27 mouse cellular contexts compared by ENCODE assay signal in the genomic region with DNA sequence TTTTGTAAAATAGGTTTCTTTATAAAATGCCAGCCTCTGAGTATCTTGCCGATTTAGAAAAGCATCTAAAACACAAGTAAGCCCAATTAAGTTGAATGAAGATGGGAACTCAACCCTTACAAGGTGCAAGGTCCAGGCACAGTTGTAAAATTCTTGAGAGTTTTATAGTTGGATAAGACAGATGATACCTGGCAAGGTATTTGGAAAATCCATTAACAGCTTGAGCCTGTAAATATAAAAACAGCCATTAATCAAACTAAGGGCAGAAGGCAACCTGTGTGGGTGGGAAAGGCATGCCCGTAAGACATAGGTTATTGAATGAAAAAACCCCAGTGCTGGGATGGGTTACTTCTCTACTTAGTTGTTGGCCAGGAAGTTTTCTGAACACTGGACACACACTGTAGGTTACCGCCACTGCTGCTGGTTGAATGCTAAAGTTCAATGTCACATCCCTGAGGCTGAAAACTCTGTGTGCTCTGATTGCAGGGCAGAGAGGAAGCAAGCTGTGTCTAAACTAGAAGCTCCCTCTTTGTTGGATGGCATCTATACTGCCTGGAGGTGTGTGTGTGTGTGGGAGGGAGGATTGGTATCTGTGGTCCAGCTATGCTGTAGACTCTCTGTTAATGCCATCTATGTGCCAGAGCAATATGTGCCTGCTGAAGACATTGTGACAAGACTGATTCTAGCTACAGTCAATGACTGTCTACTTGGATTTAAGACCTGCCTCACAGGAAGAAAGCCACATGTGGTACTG.
A peak's percentile ranks its signal among the peaks of the same experiment; 100 is the strongest.
DNase-seq lines count a peak whose midpoint lies in the region; ATAC-seq lines count a peak whose summit lies in the region.
"Had no signal": no experiment of that assay in that cellular context is flagged by ENCODE, and none has a peak within 500 bp of the region (broad histone marks: within the 10 kb centered on the region; RNA-seq: fewer than 3 reads in every experiment).

No protein-coding gene starts in this region.

- WGBS in kidney, embryonic 14.5 days = 30% methylated on average over 3 of the region's 3 CpGs
- 28% methylated on average over 3 of the region's 3 CpGs for WGBS in kidney, embryonic 16.5 days
- 96% methylated on average over 3 of the region's 3 CpGs for WGBS in midbrain, embryonic 11.5 days
- 97% methylated on average over 3 of the region's 3 CpGs for WGBS in midbrain, embryonic 10.5 days

- H3K4me3 ChIP-seq in kidney, embryonic 14.5 days (ENCODE audit: low read length) = no peak overlapping the region
- H3K4me3 ChIP-seq in kidney, embryonic 16.5 days (ENCODE audit: low read length) = no peak overlapping the region
- no peak overlapping the region for H3K4me3 ChIP-seq in midbrain, embryonic 11.5 days (ENCODE audit: low read depth, low read length)
- no peak overlapping the region for H3K4me3 ChIP-seq in midbrain, embryonic 10.5 days
- H3K4me3 ChIP-seq: embryonic facial prominence, embryonic 10.5 days; embryonic facial prominence, embryonic 12.5 days; forebrain, embryonic 10.5 days; forebrain, embryonic 12.5 days had no signal

- ATAC-seq in kidney, embryonic 14.5 days (ENCODE audit: low FRiP score, low TSS enrichment) = peak; percentile 46; the same call in 1 of the 2 replicates
- peak; percentile 39; the same call in 1 of the 2 replicates for ATAC-seq in kidney, embryonic 16.5 days (ENCODE audit: low FRiP score, low TSS enrichment)
- no peak for ATAC-seq in midbrain, embryonic 11.5 days (ENCODE audit: low FRiP score)
- ATAC-seq: activated CD4-positive, CD25-positive, alpha-beta regulatory T cell, adult 4 months; CD4-positive, CD25-positive, alpha-beta regulatory T cell, adult 4 months; forebrain, embryonic 14.5 days; Patski had no signal

- H3K9me3 ChIP-seq in kidney, embryonic 14.5 days (ENCODE audit: control insufficient read depth, low read length) = no peaks in the 10 kb centered on the region
- H3K9me3 ChIP-seq in kidney, embryonic 16.5 days (ENCODE audit: low read length) = no peaks in the 10 kb centered on the region
- H3K9me3 ChIP-seq in midbrain, embryonic 11.5 days (ENCODE audit: control insufficient read depth, low read length) = no peaks in the 10 kb centered on the region
- H3K9me3 ChIP-seq in midbrain, embryonic 10.5 days (replicated peaks) = no peaks in the 10 kb centered on the region
- H3K9me3 ChIP-seq: embryonic facial prominence, embryonic 10.5 days; embryonic facial prominence, embryonic 12.5 days; forebrain, embryonic 10.5 days; forebrain, embryonic 12.5 days; G1E had no signal

- no peaks in the 10 kb centered on the region for H3K27me3 ChIP-seq in kidney, embryonic 14.5 days (ENCODE audit: control insufficient read depth, insufficient read depth, low read length)
- H3K27me3 ChIP-seq in kidney, embryonic 16.5 days (ENCODE audit: insufficient read depth, low read length) = no peaks in the 10 kb centered on the region
- H3K27me3 ChIP-seq in midbrain, embryonic 11.5 days (ENCODE audit: control insufficient read depth, insufficient read depth, low read length) = no peaks in the 10 kb centered on the region
- H3K27me3 ChIP-seq in midbrain, embryonic 10.5 days (ENCODE audit: low read depth, poor library complexity, severe bottlenecking) = no peaks in the 10 kb centered on the region
- H3K27me3 ChIP-seq: CH12.LX; embryonic facial prominence, embryonic 12.5 days; forebrain, embryonic 12.5 days; Patski had no signal

- no peaks in the 10 kb centered on the region for H3K36me3 ChIP-seq in kidney, embryonic 14.5 days (ENCODE audit: control insufficient read depth, insufficient read depth, low read length)
- H3K36me3 ChIP-seq in kidney, embryonic 16.5 days (ENCODE audit: insufficient read depth, low read length) = no peaks in the 10 kb centered on the region
- no peaks in the 10 kb centered on the region for H3K36me3 ChIP-seq in midbrain, embryonic 11.5 days (ENCODE audit: control insufficient read depth, insufficient read depth, low read length)
- no peaks in the 10 kb centered on the region for H3K36me3 ChIP-seq in midbrain, embryonic 10.5 days
- H3K36me3 ChIP-seq: embryonic facial prominence, embryonic 10.5 days; embryonic facial prominence, embryonic 12.5 days; forebrain, embryonic 10.5 days; forebrain, embryonic 12.5 days; G1E had no signal

- DNase-seq in kidney, postnatal 36 days = no peak
- DNase-seq in kidney, adult 8-10 months = no peak
- DNase-seq in midbrain, embryonic 11.5 days (ENCODE audit: low spot score, missing footprints) = peak; percentile 23
- no peak for DNase-seq in midbrain, embryonic 10.5 days (ENCODE audit: low spot score)
- DNase-seq in fat pad, adult 2 months (ENCODE audit: extremely low read depth, low read depth, low spot score) = peak; percentile 90
- no peak for DNase-seq in lung, adult 18-20 months
- DNase-seq: adrenal gland, adult 8-10 months; adrenal gland, postnatal 14 days; adrenal gland, postnatal 36 days; B cell, adult 2 months; cerebellum, adult 11-12 months; cerebellum, adult 2 months; cerebellum, adult 9-10 months; cerebellum, postnatal 10 days; cerebellum, postnatal 25 days had no signal

- no peak overlapping the region for H3K9ac ChIP-seq in kidney, embryonic 14.5 days (ENCODE audit: low read depth, low read length)
- no peak overlapping the region for H3K9ac ChIP-seq in kidney, embryonic 16.5 days (replicated peaks; ENCODE audit: low read length)
- no peak overlapping the region for H3K9ac ChIP-seq in midbrain, embryonic 11.5 days (ENCODE audit: low read length)
- H3K9ac ChIP-seq: embryonic facial prominence, embryonic 12.5 days; forebrain, embryonic 12.5 days had no signal

- H3K4me2 ChIP-seq in kidney, embryonic 14.5 days (replicated peaks; ENCODE audit: low read depth, low read length) = no peak overlapping the region
- H3K4me2 ChIP-seq in kidney, embryonic 16.5 days (replicated peaks; ENCODE audit: low read depth, low read length) = no peak overlapping the region
- H3K4me2 ChIP-seq in midbrain, embryonic 11.5 days = no peak overlapping the region
- H3K4me2 ChIP-seq: embryonic facial prominence, embryonic 12.5 days; forebrain, embryonic 12.5 days had no signal

- no peak overlapping the region for H3K27ac ChIP-seq in kidney, embryonic 14.5 days (ENCODE audit: low read depth, low read length)
- no peak overlapping the region for H3K27ac ChIP-seq in kidney, embryonic 16.5 days (ENCODE audit: low read length)
- no peak overlapping the region for H3K27ac ChIP-seq in midbrain, embryonic 11.5 days (ENCODE audit: low read depth, low read length)
- no peak overlapping the region for H3K27ac ChIP-seq in midbrain, embryonic 10.5 days (replicated peaks)
- H3K27ac ChIP-seq: embryonic facial prominence, embryonic 10.5 days; embryonic facial prominence, embryonic 12.5 days; forebrain, embryonic 10.5 days; forebrain, embryonic 12.5 days had no signal

- H3K4me1 ChIP-seq in kidney, embryonic 14.5 days (ENCODE audit: control insufficient read depth, insufficient read depth, low read length) = no peaks in the 10 kb centered on the region
- H3K4me1 ChIP-seq in kidney, embryonic 16.5 days (ENCODE audit: insufficient read depth, low read length) = no peaks in the 10 kb centered on the region
- no peaks in the 10 kb centered on the region for H3K4me1 ChIP-seq in midbrain, embryonic 11.5 days (ENCODE audit: control insufficient read depth, insufficient read depth, low read length)
- H3K4me1 ChIP-seq in midbrain, embryonic 10.5 days = no peaks in the 10 kb centered on the region
- H3K4me1 ChIP-seq: embryonic facial prominence, embryonic 10.5 days; embryonic facial prominence, embryonic 12.5 days; forebrain, embryonic 10.5 days; forebrain, embryonic 12.5 days had no signal

Comparison
In these comparisons a context has a peak if more than half of its experiments do, and no peak if none do; other contexts are left out.
1. DNase-seq: peak in midbrain, embryonic 11.5 days (single experiment) and fat pad, adult 2 months (single experiment); none in kidney, postnatal 36 days (0 of 2), kidney, adult 8-10 months (0 of 2), midbrain, embryonic 10.5 days (single experiment) and lung, adult 18-20 months (0 of 2).